Mouse (Mus musculus) CH12.LX (cell line): ENCODE data around the gene Arhgef7.

Source experiments
- BHLHE40 ChIP-seq: IDR thresholded peaks from 2 replicates; pipeline ENCODE4 v1.6.1; 2011; ENCODE audit warnings: mild to moderate bottlenecking, low read depth, low read length, improper control_type of control experiment
- CTCF ChIP-seq, 2 experiments: IDR thresholded peaks in 1 of 2; conservative IDR thresholded peaks in 1 of 2; 2 replicates each; pipeline ENCODE4 v1.5.1; 2011 to 2012; ENCODE audit warnings: low read depth in 2 of 2, low read length in 2 of 2, improper control_type of control experiment in 1 of 2, inconsistent platforms in 1 of 2, mild to moderate bottlenecking in 1 of 2, moderate library complexity in 1 of 2
- E2F4 ChIP-seq: IDR thresholded peaks from 2 replicates; pipeline ENCODE4 v1.6.1; 2011; ENCODE audit warnings: low read depth, low read length, improper control_type of control experiment; ENCODE audit not compliant: insufficient replicate concordance
- EP300 ChIP-seq: IDR thresholded peaks from 2 replicates; pipeline ENCODE4 v1.6.1; 2011; ENCODE audit warnings: low read length, improper control_type of control experiment
- HCFC1 ChIP-seq: IDR thresholded peaks from 2 replicates; pipeline ENCODE4 v1.6.1; 2012; ENCODE audit warnings: low read depth, mild to moderate bottlenecking, inconsistent platforms, low read length, improper control_type of control experiment
- JUN ChIP-seq: IDR thresholded peaks from 2 replicates; pipeline ENCODE4 v1.6.1; 2011; ENCODE audit warnings: low read depth, mild to moderate bottlenecking, low read length, improper control_type of control experiment, moderate library complexity; ENCODE audit not compliant: insufficient read depth
- MAFK ChIP-seq: IDR thresholded peaks from 2 replicates; pipeline ENCODE4 v1.6.1; 2011; ENCODE audit warnings: low read length, improper control_type of control experiment; ENCODE audit not compliant: insufficient replicate concordance
- MYC ChIP-seq: IDR thresholded peaks from 2 replicates; pipeline ENCODE4 v1.6.1; 2011; ENCODE audit warnings: low read depth, mild to moderate bottlenecking, improper control_type of control experiment, low read length
- NELFE ChIP-seq: IDR thresholded peaks from 2 replicates; pipeline ENCODE4 v1.6.1; 2011; ENCODE audit warnings: low read depth, low read length, improper control_type of control experiment
- POLR2A ChIP-seq: IDR thresholded peaks from 2 replicates; pipeline ENCODE4 v1.6.1; 2011; ENCODE audit warnings: low read depth, mild to moderate bottlenecking, improper control_type of control experiment, low read length
- ZKSCAN1 ChIP-seq: IDR thresholded peaks from 2 replicates; pipeline ENCODE4 v1.6.1; 2012; ENCODE audit warnings: low read depth, inconsistent platforms, low read length, improper control_type of control experiment, borderline replicate concordance

DNA sequence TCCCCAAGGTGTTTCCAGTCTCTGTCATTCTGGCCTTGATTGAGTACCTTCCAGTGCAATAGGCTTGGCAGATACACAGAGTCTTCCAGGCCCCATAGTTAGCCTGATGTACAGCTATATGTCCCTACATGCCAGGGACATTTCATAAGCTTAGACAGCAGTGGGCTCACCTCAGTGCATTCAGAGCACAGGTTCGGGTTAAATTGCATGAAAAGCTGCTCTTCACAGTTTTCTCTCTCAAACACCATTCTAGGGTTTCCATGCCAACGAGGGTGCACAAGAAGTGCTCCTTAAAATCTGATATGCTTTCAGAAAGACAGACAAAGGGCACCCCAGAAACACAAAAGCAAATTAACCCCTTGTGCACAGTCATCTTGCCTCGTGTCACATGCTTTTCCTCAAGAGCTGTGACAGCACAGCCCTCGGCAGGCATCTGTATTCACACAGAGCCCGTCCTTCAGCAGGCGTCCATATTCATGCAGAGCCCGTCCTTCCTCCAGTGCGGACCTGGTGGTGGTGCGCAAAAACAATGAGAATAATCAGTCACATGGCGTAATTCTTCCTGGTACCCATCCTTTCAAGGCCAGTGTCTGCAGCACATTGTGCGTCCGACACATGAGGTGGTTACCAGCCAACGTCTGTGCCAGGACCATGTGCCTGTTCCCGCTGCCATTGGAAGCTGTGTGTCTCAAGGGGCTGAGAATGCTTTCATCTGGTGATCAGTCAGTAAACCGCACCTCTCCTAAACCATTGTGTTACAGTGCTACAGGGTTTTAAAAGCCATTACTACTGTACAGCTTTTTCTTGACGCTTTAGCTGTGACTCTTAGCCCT, 102.9 kb downstream of the Arhgef7 start:
- TF ChIP-seq JUN, result no peak
- TF ChIP-seq BHLHE40, result no peak
- TF ChIP-seq POLR2A, result no peak
- no peak for TF ChIP-seq MAFK
- TF ChIP-seq CTCF (conservative IDR thresholded peaks at IDR 0.05 in 1 of 2, IDR thresholded peaks at IDR 0.05 in 1 of 2; ENCODE audit: low read depth in 2 of 2, low read length in 2 of 2), result no peak
- TF ChIP-seq HCFC1, result no peak
- no peak for TF ChIP-seq ZKSCAN1
- TF ChIP-seq EP300, result no peak
- TF ChIP-seq E2F4, result no peak
- TF ChIP-seq MYC, result no peak
- no peak for TF ChIP-seq NELFE
